Mouse (Mus musculus) liver, embryonic 13.5 days (tissue): ENCODE data around the gene Lbh. TPM values are rescaled to one million over a fixed set of nuclear protein-coding genes. Genes with fewer than 3 reads are reported as not detected.

ENCODE experiments used
- ATAC-seq: fragments of 200-750 bp; cut with Nextera tagmentation; 2 replicates; pipeline ENCODE4 v1.8.0; 2017; ENCODE audit warnings: low read depth, mild to moderate bottlenecking, moderate number of reproducible peaks, moderate library complexity
- DNase-seq: peaks from one replicate; pipeline ENCODE4 v3.0.0; 2022
- H3K27ac ChIP-seq: fragments of 300-500 bp; sonication (generic); 2 replicates; pipeline ENCODE4 v1.5.1; 2015; ENCODE audit warnings: moderate library complexity, mild to moderate bottlenecking, inconsistent platforms
- H3K27me3 ChIP-seq: fragments of 300-500 bp; sonication (generic); 2 replicates; pipeline ENCODE4 v1.6.1; 2015; ENCODE audit warnings: mild to moderate bottlenecking, inconsistent platforms
- H3K36me3 ChIP-seq: fragments of 300-500 bp; sonication (generic); 2 replicates; pipeline ENCODE4 v1.6.1; 2015; ENCODE audit warnings: mild to moderate bottlenecking, inconsistent platforms
- H3K4me1 ChIP-seq: fragments of 300-500 bp; sonication (generic); replicated peaks from 2 replicates; pipeline ENCODE4 v1.6.1; 2015; ENCODE audit warnings: inconsistent platforms
- H3K4me2 ChIP-seq: fragments of 300-500 bp; sonication (generic); 2 replicates; pipeline ENCODE4 v1.6.1; 2015; ENCODE audit warnings: inconsistent platforms, mild to moderate bottlenecking, moderate library complexity
- H3K4me3 ChIP-seq: fragments of 300-500 bp; sonication (generic); replicated peaks from 2 replicates; pipeline ENCODE4 v1.5.1; 2015; ENCODE audit warnings: mild to moderate bottlenecking, inconsistent platforms
- H3K9ac ChIP-seq: fragments of 300-500 bp; sonication (generic); 2 replicates; pipeline ENCODE4 v1.6.1; 2015; ENCODE audit warnings: mild to moderate bottlenecking, inconsistent platforms
- H3K9me3 ChIP-seq: fragments of 300-500 bp; sonication (generic); replicated peaks from 2 replicates; pipeline ENCODE4 v1.6.1; 2016; ENCODE audit warnings: inconsistent platforms
- WGBS: fragments of 180-500 bp; shearing (Covaris S2); methylation state at CpG from one replicate; pipeline ENCODE4 v1.1.7; 2015; ENCODE audit not compliant: insufficient replicate concordance; 5-methylcytosine and 5-hydroxymethylcytosine counted together
- polyA plus RNA-seq: library from polyadenylated mRNA; unstranded; fragments of >200 nt; fragmentation: Nextera tagmentation; extraction: Ambion mirVana; gene quantifications from 2 replicates; pipeline ENCODE4 v1.2.1, GENCODE M21; 2015

The Lbh gene
- polyA plus RNA-seq, 1 experiment from 2014 or later, result 0.92 TPM

DNA sequence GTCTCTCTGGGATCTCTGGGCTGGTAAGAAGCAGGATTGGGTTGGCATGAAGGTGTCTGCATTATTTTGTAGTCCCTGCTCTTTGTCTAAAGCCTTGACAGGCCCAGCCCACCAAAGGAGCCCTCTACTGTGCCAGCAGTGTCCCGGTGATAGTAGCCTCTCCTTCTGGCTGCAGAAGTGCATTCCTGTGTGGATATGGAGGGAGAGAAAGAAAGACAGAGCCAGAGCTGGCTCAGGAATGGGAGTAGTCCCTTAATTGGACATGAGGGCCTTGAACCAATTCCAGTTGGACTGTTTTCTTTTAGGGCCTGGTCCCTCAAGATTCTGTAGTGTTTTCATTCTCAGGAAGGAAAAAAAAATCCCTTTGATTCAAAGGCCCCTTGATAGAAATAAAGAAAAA is 6.4 kb upstream of the Lbh start:
- no peaks in the 10 kb centered on the region for H3K36me3 ChIP-seq
- no peak overlapping the region for H3K4me2 ChIP-seq
- WGBS, result 55% methylated on average over 1 of the region's 1 CpGs
- no peak overlapping the region for H3K4me3 ChIP-seq
- no peak overlapping the region for H3K27ac ChIP-seq
- H3K9me3 ChIP-seq, result no peaks in the 10 kb centered on the region
- H3K4me1 ChIP-seq, result no peaks in the 10 kb centered on the region
- ATAC-seq, result no peak
- H3K9ac ChIP-seq, result no peak overlapping the region
- no peak for DNase-seq
- peaks cover 7% of the 10 kb centered on the region for H3K27me3 ChIP-seq

DNA sequence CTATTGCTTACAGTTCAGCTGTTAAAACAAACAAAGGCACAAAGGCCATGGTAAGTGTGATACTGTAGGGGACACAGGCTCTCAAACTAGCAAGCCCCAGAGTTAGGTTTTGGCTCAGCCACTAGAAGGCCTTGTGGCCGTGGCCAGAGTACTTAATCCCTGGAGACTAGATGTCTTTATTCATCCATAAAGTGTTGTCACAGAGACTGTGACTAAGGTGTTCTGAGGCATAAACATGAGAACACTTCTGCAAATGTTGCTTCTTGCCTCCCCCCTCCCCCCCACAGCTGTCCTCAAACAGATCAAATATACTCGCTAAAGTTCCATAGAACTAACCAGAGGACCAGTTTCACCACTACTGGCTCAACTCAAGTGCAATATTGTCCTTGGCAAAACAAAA is 4.0 kb upstream of the Lbh start:
- Histone ChIP-seq H3K9me3 (no peaks in the 10 kb centered on the region), H3K27me3 (peaks cover 30% of the 10 kb centered on the region), H3K9ac (no peak overlapping the region), H3K4me2 (no peak overlapping the region), H3K4me1 (peaks cover 17% of the 10 kb centered on the region), H3K36me3 (no peaks in the 10 kb centered on the region), H3K27ac (no peak overlapping the region), H3K4me3 (no peak overlapping the region)
- DNase-seq (no peak), ATAC-seq (no peak)
- WGBS, result 57% methylated on average over 2 of the region's 2 CpGs

DNA sequence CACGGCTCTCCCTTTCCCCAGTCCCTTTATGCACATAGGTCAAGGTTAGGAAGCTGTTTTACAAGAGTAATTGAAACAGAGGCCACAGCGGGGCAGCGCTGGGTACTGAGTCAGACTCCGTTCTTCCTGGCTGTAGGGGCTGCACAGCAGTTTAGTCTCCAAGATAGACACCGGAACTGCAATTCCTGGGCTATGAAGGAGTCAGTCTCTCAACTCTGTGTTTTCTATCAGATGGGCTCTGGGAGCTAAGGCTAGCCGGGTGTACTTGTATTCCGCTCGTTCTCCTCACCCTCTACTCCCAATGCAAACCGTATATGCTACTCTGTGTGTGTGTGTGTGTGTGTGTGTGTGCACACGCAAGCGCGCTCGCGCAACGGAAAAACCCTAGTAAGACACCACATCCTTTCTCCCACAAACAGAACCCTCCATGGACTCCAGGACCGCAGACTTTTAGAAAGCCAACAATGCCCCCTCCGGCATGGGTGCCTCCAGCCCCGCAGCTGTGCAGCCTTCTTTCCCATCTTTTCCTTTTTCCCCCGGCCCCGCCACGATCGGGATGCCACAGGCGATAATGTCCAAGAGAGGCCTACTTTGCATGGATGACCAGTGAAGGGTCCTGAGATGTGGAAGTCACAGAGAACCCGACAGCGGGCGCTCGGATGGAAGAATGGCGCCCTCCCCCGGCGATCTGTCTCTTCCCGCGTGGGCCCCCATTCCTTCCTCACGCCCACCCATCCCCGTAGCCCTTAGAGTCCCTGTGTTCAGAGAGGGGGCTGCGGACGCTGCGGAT is 669 bp upstream of the Lbh start:
- peak overlapping the region; percentile 54 for H3K9ac ChIP-seq
- peak overlapping the region; percentile 59 for H3K4me3 ChIP-seq
- DNase-seq (no peak), ATAC-seq (peak; percentile 37)
- H3K4me2 ChIP-seq, result peak overlapping the region; percentile 82
- peaks cover 39% of the 10 kb centered on the region for H3K27me3 ChIP-seq
- H3K36me3 ChIP-seq, result no peaks in the 10 kb centered on the region
- no peaks in the 10 kb centered on the region for H3K9me3 ChIP-seq
- H3K4me1 ChIP-seq, result peaks cover 23% of the 10 kb centered on the region
- H3K27ac ChIP-seq, result peak overlapping the region; percentile 58; the same call in 1 of the 2 replicates
- 1% methylated on average over 36 of the region's 37 CpGs for WGBS

DNA sequence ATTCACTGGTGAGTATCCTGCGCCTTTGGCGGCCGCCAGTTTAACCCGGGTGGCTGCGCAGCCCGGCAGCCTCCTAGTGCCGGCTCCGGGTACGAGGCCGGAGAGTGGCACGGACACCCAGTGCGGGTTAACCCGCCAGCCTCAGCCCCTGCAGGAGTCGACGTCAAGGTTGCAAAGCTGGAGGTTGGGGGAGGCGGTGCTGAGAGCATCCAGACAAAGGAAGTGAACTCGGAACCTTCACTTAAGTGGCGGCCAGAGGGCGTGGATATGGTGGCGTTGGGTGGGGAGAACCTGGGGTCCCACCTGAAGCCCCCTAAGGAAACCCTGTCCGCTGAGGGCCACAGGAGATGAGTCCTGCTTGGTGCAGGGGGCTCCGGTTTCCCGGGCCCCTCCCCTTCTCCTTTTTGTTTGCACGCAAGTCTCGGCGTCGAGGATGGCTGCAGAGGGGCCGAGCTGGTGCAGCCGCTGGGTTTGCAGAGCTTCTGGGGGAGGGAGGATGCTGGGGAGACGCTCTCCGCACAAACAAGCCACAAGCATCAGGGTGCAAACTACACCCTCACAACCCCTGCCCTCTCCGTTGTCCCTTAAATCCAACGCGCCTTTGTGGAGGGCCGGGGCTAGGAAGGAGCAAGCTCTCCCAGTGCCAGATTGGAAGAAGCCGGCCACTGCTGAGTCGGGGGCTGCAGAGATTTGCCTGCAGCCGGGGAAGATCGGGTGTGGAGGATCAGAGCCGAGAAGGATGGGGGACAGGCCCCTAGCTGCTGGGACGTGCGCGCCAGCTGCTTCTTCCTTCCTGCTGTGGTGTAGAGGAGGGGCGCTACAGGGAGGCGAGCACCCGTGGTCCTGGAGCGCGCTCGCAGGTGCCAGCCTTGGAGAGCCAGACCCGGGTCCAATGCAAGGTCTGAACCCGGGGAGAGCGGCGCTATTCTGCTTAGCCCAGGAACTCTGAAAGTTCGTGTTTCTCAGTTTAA is 751 bp downstream of the Lbh start:
- H3K36me3 ChIP-seq, result no peaks in the 10 kb centered on the region
- H3K9ac ChIP-seq, result peak overlapping the region; percentile 68
- no peaks in the 10 kb centered on the region for H3K9me3 ChIP-seq
- peaks cover 39% of the 10 kb centered on the region for H3K27me3 ChIP-seq
- H3K4me1 ChIP-seq, result peaks cover 23% of the 10 kb centered on the region
- H3K4me3 ChIP-seq, result peak overlapping the region; percentile 59
- DNase-seq (no peak), ATAC-seq (peak; percentile 30)
- peak overlapping the region; percentile 82 for H3K4me2 ChIP-seq
- peak overlapping the region; percentile 29; the same call in 1 of the 2 replicates for H3K27ac ChIP-seq
- WGBS, result under 1% methylated on average over 52 of the region's 54 CpGs

DNA sequence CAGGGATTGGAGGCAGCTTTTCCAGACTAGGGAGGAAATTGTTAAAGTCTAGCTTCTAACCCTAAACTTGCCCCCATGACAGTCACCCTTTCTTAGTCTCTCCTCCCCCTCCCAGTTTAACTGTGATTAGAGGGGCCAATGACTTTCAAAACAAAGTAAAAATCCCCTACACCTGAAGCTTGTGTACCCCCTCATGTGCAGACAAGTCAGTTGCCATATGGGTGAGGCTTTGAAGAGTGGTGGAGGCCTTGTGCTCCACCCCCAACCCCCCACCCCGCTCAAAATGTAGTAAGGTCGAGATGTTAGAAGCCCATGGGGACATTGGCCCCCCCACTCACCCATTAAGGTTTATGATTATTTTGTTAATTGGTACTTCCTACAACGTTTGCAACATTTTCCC is 1.5 kb downstream of the Lbh start:
- Histone ChIP-seq H3K4me2 (peak overlapping the region; percentile 82), H3K27ac (no peak overlapping the region), H3K27me3 (peaks cover 39% of the 10 kb centered on the region), H3K9me3 (no peaks in the 10 kb centered on the region), H3K4me3 (peak overlapping the region; percentile 59), H3K9ac (peak overlapping the region; percentile 68), H3K36me3 (no peaks in the 10 kb centered on the region), H3K4me1 (peaks cover 23% of the 10 kb centered on the region)
- no peak for DNase-seq
- 17% methylated on average over 3 of the region's 3 CpGs for WGBS
- ATAC-seq, result no peak

DNA sequence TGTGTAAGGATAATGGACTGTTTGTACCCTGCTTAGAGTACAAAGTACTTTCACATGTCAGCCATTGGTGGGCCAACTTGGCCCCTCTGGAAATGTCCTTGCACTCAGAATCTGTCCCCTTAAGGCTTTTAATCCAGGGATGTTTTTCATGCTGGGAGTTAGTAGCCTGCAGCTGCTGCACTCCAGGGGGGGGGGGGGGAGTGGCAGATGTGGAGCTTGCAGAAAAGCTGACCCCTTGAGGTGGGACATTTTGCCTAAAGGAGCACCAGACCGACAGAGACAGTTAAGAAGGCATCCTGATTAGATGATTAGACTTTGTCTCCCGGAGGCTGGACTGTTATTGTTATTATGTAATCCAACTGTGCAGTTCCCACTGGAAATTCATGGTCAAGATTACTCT is 2.3 kb downstream of the Lbh start:
- ATAC-seq, result no peak
- Histone ChIP-seq H3K4me2 (0 out of 2 replicates have a peak overlapping the region, but pooled peaks have one; percentile 26), H3K36me3 (no peaks in the 10 kb centered on the region), H3K9ac (no peak overlapping the region), H3K4me3 (peak overlapping the region; percentile 14; the same call in 1 of the 2 replicates), H3K4me1 (peaks cover 23% of the 10 kb centered on the region), H3K27me3 (peaks cover 39% of the 10 kb centered on the region), H3K27ac (no peak overlapping the region), H3K9me3 (no peaks in the 10 kb centered on the region)
- no peak for DNase-seq
- WGBS, result 33% methylated on average over 2 of the region's 2 CpGs

DNA sequence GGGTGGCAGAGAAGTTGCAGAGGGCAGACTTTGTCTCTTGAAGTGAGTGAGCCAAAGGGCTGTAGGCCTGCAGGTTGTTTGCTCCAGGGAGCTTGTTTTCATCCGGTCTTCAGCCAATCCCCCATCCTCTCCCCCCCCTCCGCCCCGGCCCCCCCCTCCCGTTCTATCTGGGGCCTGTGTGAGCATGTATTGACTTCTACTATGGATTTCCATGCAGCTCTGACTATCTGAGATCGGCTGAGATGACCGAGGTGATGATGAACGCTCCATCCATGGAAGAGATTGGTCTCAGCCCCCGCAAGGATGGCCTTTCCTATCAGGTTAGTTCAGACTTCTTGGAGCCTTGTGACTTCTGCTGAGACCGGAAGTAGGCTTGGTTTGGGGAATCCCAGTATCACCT is 2.9 kb downstream of the Lbh start:
- WGBS, result 49% methylated on average over 9 of the region's 9 CpGs
- ATAC-seq (no peak), DNase-seq (no peak)
- Histone ChIP-seq H3K36me3 (no peaks in the 10 kb centered on the region), H3K4me3 (0 out of 2 replicates have a peak overlapping the region, but pooled peaks have one; percentile 14), H3K9ac (no peak overlapping the region), H3K4me2 (0 out of 2 replicates have a peak overlapping the region, but pooled peaks have one; percentile 26), H3K4me1 (peaks cover 23% of the 10 kb centered on the region), H3K9me3 (no peaks in the 10 kb centered on the region), H3K27me3 (peaks cover 38% of the 10 kb centered on the region), H3K27ac (no peak overlapping the region)

DNA sequence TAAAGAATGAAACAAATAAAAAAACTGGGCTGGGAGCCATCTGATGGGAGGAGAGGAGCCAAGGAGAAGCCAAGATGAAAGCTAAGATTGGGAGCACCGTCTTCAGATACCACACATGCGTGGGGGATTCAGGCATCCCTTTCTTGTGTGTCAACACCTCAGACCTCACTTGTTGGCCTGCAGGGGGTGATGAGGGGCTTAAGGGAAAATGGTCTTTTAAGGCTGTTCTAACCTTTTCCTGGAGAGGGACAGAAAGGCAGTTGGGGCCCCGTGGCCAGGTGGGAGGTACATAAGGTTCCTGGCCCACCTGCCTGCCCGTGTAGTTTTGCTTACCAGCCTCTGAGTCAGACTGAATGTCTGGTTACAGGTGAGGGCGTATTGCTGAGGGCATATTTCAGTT is 4.1 kb downstream of the Lbh start:
- Histone ChIP-seq H3K36me3 (no peaks in the 10 kb centered on the region), H3K9me3 (no peaks in the 10 kb centered on the region), H3K9ac (no peak overlapping the region), H3K27me3 (peaks cover 27% of the 10 kb centered on the region), H3K4me2 (no peak overlapping the region), H3K27ac (no peak overlapping the region), H3K4me1 (peaks cover 23% of the 10 kb centered on the region), H3K4me3 (no peak overlapping the region)
- ATAC-seq (no peak), DNase-seq (no peak)
- WGBS, result 53% methylated on average over 5 of the region's 5 CpGs

DNA sequence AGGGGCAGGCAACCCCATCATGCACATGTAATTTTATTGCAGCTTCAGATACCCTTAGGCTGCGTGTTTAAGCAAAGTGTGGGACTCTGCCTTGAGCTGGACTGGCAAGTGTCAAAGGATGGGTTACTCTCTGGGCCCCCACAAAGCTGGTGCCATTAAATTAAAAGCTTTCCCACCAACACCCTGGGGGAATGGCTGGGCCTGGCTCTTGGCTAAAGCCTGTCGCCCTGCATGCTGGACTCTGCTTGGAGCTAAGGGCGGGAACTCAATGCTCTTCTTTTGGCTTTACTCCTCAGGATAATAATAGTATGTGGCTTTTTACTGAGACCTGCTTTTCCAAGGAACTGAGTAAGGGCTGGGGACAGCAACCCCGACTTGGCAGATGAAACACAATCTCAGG is 5.2 kb downstream of the Lbh start:
- DNase-seq (no peak), ATAC-seq (no peak)
- Histone ChIP-seq H3K27ac (no peak overlapping the region), H3K27me3 (peaks cover 17% of the 10 kb centered on the region), H3K4me2 (no peak overlapping the region), H3K9ac (no peak overlapping the region), H3K9me3 (no peaks in the 10 kb centered on the region), H3K4me1 (peaks cover 13% of the 10 kb centered on the region), H3K36me3 (no peaks in the 10 kb centered on the region), H3K4me3 (no peak overlapping the region)
- WGBS, result 59% methylated on average over 4 of the region's 4 CpGs

DNA sequence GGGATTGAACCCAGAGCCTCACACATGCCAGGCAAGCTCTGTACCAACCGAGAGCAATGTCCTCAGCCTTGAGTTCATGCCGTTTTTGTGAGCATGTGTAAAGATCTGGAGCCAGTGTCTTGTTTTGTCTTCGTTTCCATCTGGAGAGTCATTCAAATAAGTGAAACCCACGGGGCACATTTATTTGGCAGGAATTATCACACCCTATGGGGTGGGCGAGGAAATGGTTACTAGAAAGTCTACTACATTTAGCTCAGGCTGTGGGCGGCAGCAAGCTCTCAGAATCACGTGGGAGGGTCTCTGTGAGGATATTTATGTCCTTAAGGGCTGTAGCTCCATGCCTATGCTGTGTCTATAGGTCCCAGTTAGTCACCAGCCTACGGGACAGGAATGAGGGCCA is 6.2 kb downstream of the Lbh start:
- Histone ChIP-seq H3K27ac (no peak overlapping the region), H3K4me1 (0 out of 2 replicates have a peak, but pooled peaks cover 4% of the 10 kb centered on the region), H3K36me3 (no peaks in the 10 kb centered on the region), H3K9me3 (no peaks in the 10 kb centered on the region), H3K27me3 (peaks cover 7% of the 10 kb centered on the region), H3K9ac (no peak overlapping the region), H3K4me2 (no peak overlapping the region), H3K4me3 (no peak overlapping the region)
- DNase-seq (no peak), ATAC-seq (no peak)
- 60% methylated on average over 8 of the region's 8 CpGs for WGBS

DNA sequence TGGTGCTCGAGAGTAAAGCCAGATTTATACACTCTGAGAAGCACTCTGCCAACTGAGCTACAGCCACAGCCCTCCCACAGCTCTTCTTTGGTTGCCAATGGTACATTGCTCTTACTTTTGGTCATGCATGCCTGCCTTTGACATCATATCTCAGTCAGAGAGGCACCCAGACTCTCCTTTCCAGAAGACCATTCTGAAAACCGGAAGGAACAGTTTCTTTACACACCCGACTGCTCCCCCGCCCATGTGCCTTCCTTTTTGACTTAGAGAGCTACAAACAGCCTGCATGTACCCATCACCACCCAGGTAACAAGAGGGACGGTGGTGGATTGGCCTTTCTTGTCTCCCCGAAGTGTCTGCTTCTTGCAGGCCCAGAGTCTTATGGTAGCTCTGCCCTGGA is 7.0 kb downstream of the Lbh start:
- H3K4me2 ChIP-seq, result no peak overlapping the region
- no peaks in the 10 kb centered on the region for H3K27me3 ChIP-seq
- no peak overlapping the region for H3K4me3 ChIP-seq
- no peak overlapping the region for H3K27ac ChIP-seq
- no peak for ATAC-seq
- no peaks in the 10 kb centered on the region for H3K4me1 ChIP-seq
- no peak for DNase-seq
- no peak overlapping the region for H3K9ac ChIP-seq
- 55% methylated on average over 6 of the region's 6 CpGs for WGBS
- no peaks in the 10 kb centered on the region for H3K9me3 ChIP-seq
- H3K36me3 ChIP-seq, result no peaks in the 10 kb centered on the region
